Mouse (Mus musculus): Measurements from ENCODE around the gene Ano9. TPM values are rescaled to one million over a fixed set of nuclear protein-coding genes. Genes with fewer than 3 reads are reported as not detected.

The Ano9 gene
- polyA plus RNA-seq, 1 experiment from 2014 or later: 0.12 TPM

DNA sequence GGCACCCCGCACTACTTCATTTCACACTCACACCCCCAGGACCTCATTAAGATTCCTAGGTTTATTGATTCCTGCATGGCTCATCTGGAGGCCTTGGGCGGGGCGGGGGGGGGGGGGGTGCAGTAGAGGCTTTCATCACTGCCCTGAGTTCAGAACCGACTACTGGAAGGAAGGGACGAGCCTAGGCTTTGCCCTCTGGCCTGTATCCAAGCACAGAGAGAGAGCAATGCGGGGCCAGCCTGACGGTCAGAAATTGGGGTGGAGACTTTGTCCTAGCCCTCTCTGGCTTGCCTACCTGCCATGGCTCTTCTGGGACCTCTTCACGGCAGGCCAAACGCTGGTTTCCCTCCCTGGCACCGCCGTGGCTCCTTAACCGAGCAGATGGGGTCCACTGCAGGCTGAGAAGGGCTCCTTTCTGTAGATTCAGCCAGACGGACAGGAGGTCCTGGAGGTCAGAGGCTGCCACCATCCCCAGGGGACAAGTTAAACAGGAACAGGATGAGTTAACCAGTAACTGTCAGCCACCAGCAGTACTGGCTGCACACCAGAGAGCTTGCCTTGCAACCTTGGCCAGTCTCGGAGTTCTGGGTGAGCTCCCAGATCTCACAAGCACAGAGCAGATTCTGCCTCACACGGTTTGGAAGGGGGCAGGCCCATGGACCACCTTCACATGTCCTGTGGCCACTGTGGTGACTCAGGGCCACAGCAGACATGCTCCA is 23.0 kb downstream of the Ano9 start:
- H3K4me2 ChIP-seq: no peak overlapping the region
- H3K9ac ChIP-seq (ENCODE audit: low read length): no peak overlapping the region
- H3K36me3 ChIP-seq (ENCODE audit: control insufficient read depth, insufficient read depth, low read length): no peaks in the 10 kb centered on the region
- WGBS: 77% methylated on average over 15 of the region's 15 CpGs
- no peaks in the 10 kb centered on the region for H3K9me3 ChIP-seq (ENCODE audit: control insufficient read depth, low read length)
- DNase-seq (ENCODE audit: low spot score, missing footprints): no peak
- no peaks in the 10 kb centered on the region; the same call in 1 of the 2 replicates for H3K4me1 ChIP-seq (ENCODE audit: control insufficient read depth, insufficient read depth, low read length)
- no peak overlapping the region for H3K4me3 ChIP-seq (ENCODE audit: low read depth, low read length)
- H3K27ac ChIP-seq (ENCODE audit: low read depth, low read length): no peak overlapping the region
- ATAC-seq (ENCODE audit: low FRiP score): no peak
- H3K27me3 ChIP-seq (ENCODE audit: control insufficient read depth, insufficient read depth, low read length): peaks cover 12% of the 10 kb centered on the region

DNA sequence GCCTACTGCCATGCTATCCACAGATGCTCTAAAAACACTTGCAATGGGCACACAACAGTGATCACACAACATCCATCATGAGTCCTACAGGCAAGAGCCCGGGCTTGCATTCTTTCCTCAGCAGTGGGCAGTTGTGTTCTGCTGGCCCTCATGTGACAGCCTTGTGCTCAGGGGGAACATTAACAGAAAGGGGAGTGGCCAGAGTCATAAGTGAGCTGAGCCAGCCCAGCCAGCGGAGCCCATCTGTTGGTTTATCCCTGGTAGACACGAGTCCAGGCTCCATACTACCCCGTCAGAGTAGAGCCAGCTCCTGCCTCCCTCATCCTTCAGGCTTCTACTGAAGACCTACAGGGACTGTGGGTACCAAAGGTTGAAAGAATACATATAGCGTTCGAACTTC is 23.7 kb downstream of the Ano9 start:
- H3K4me1 ChIP-seq (ENCODE audit: control insufficient read depth, insufficient read depth, low read length): no peaks in the 10 kb centered on the region; the same call in 1 of the 2 replicates
- no peak overlapping the region for H3K4me2 ChIP-seq
- no peaks in the 10 kb centered on the region for H3K9me3 ChIP-seq (ENCODE audit: control insufficient read depth, low read length)
- H3K9ac ChIP-seq (ENCODE audit: low read length): no peak overlapping the region
- no peaks in the 10 kb centered on the region for H3K36me3 ChIP-seq (ENCODE audit: control insufficient read depth, insufficient read depth, low read length)
- no peak overlapping the region for H3K4me3 ChIP-seq (ENCODE audit: low read depth, low read length)
- H3K27ac ChIP-seq (ENCODE audit: low read depth, low read length): no peak overlapping the region
- DNase-seq (ENCODE audit: low spot score, missing footprints) (no peak), ATAC-seq (ENCODE audit: low FRiP score) (no peak)
- peaks cover 13% of the 10 kb centered on the region for H3K27me3 ChIP-seq (ENCODE audit: control insufficient read depth, insufficient read depth, low read length)
- 89% methylated on average over 6 of the region's 6 CpGs for WGBS

DNA sequence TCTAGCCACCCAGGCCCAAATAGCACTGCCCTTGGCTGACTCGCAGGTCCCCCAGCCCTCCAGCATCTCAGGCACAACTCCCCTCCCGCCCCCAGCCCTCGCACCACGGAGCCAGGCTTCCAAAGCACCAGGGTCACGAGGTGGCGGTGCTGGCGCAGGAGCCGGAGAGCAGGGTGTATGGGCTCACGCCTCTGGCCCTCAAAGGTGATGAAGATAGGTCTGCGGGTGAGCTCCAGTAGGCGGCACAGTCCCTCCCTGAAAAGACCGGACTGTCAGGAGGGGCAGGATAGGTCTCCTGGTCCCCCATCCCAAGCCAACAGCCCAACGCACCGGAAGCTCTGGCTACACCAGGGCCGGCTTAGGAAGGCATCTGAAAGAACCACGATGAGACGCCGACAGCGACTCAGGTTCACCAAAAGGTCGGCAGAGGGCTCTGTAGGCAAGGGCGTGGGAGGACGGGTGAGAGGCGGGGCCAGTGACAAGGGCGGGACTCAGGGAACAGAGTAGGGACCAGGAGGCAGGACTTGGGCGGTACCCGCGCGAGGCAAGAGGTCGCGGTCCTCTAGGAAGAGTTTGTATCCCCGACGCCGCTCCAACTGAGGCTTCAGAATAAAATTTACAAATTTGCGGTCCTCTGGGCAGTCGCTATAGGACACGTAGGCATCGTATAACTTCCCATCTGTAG is 25.4 kb downstream of the Ano9 start:
- WGBS: 6% methylated on average over 37 of the region's 37 CpGs
- no peak overlapping the region for H3K4me3 ChIP-seq (ENCODE audit: low read depth, low read length)
- no peaks in the 10 kb centered on the region for H3K9me3 ChIP-seq (ENCODE audit: control insufficient read depth, low read length)
- peak overlapping the region; percentile 1; the same call in 1 of the 2 replicates for H3K9ac ChIP-seq (ENCODE audit: low read length)
- ATAC-seq (ENCODE audit: low FRiP score) (peak; percentile 89), DNase-seq (ENCODE audit: low spot score, missing footprints) (peak; percentile 94)
- H3K27ac ChIP-seq (ENCODE audit: low read depth, low read length): no peak overlapping the region
- H3K4me1 ChIP-seq (ENCODE audit: control insufficient read depth, insufficient read depth, low read length): no peaks in the 10 kb centered on the region; the same call in 1 of the 2 replicates
- peaks cover 29% of the 10 kb centered on the region for H3K27me3 ChIP-seq (ENCODE audit: control insufficient read depth, insufficient read depth, low read length)
- H3K36me3 ChIP-seq (ENCODE audit: control insufficient read depth, insufficient read depth, low read length): no peaks in the 10 kb centered on the region
- H3K4me2 ChIP-seq: peak overlapping the region; percentile 30

DNA sequence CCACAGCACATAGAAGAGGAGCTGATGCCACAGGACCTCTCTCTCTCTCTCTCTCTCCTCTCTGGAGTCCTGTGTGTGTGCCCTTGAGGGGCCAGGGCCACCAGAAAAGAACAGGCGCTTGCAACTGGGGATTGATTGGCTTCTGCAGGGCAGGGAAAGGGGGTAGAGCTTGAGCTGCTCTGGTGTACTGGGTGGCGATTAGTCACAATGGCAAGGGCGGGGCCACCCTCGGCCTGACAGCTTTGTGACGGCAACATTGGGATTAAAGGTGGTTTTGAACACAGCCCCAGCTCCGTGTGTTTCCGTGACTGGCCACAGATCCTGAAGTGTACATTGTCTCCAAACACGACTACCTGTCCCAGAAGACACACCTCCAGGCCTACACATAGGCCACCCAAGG is 27.4 kb downstream of the Ano9 start:
- 60% methylated on average over 8 of the region's 8 CpGs for WGBS
- no peaks in the 10 kb centered on the region for H3K36me3 ChIP-seq (ENCODE audit: control insufficient read depth, insufficient read depth, low read length)
- ATAC-seq (ENCODE audit: low FRiP score): no peak
- no peak overlapping the region for H3K27ac ChIP-seq (ENCODE audit: low read depth, low read length)
- H3K9me3 ChIP-seq (ENCODE audit: control insufficient read depth, low read length): no peaks in the 10 kb centered on the region
- H3K9ac ChIP-seq (ENCODE audit: low read length): no peak overlapping the region
- no peak for DNase-seq (ENCODE audit: low spot score, missing footprints)
- no peaks in the 10 kb centered on the region; the same call in 1 of the 2 replicates for H3K4me1 ChIP-seq (ENCODE audit: control insufficient read depth, insufficient read depth, low read length)
- H3K4me3 ChIP-seq (ENCODE audit: low read depth, low read length): no peak overlapping the region
- H3K27me3 ChIP-seq (ENCODE audit: control insufficient read depth, insufficient read depth, low read length): peaks cover 29% of the 10 kb centered on the region
- H3K4me2 ChIP-seq: no peak overlapping the region

DNA sequence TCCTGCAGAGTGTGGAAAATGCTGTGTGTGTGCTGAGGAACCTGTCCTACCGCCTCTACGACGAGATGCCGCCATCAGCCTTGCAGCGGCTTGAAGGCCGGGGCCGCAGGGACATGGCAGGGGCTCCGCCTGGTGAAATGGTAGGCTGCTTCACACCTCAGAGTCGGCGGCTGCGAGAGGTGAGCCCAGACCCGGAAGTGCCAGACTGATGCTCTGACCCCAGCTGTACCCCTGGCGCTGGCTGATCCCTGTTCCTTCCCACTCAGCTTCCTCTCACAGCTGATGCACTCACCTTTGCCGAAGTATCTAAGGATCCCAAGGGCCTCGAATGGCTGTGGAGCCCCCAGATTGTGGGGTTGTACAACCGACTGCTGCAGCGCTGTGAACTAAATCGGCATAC is 29.1 kb downstream of the Ano9 start:
- Histone ChIP-seq H3K36me3 (ENCODE audit: control insufficient read depth, insufficient read depth, low read length) (no peaks in the 10 kb centered on the region), H3K4me2 (peak overlapping the region; percentile 23; the same call in 1 of the 2 replicates), H3K4me3 (ENCODE audit: low read depth, low read length) (no peak overlapping the region; the same call in 1 of the 2 replicates), H3K9ac (ENCODE audit: low read length) (no peak overlapping the region), H3K27me3 (ENCODE audit: control insufficient read depth, insufficient read depth, low read length) (peaks cover 29% of the 10 kb centered on the region), H3K4me1 (ENCODE audit: control insufficient read depth, insufficient read depth, low read length) (no peaks in the 10 kb centered on the region; the same call in 1 of the 2 replicates), H3K27ac (ENCODE audit: low read depth, low read length) (no peak overlapping the region), H3K9me3 (ENCODE audit: control insufficient read depth, low read length) (no peaks in the 10 kb centered on the region)
- ATAC-seq (ENCODE audit: low FRiP score) (no peak), DNase-seq (ENCODE audit: low spot score, missing footprints) (peak; percentile 85)
- 22% methylated on average over 18 of the region's 18 CpGs for WGBS

DNA sequence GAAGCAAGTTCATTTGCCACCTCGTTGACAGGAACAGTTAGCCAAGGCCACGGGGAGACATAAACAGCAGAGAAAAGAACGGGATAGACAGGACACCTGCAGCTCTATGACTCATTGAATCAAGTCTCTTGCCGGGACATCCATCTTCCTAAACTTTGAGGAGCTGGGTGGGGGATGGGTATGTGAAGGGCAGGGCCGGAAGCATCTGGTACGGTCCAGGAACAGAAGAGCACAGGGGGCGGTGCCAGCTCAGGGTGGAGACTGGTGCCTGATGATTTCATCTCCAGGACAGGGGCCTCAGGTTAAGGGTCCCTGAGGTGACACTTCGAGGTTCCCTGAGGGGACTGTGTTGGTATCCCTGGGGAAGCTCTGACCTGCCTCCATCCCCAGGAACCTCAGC is 29.7 kb downstream of the Ano9 start:
- H3K4me2 ChIP-seq: no peak overlapping the region
- DNase-seq (ENCODE audit: low spot score, missing footprints): no peak
- 42% methylated on average over 8 of the region's 8 CpGs for WGBS
- H3K9ac ChIP-seq (ENCODE audit: low read length): no peak overlapping the region
- no peaks in the 10 kb centered on the region for H3K9me3 ChIP-seq (ENCODE audit: control insufficient read depth, low read length)
- no peaks in the 10 kb centered on the region; the same call in 1 of the 2 replicates for H3K4me1 ChIP-seq (ENCODE audit: control insufficient read depth, insufficient read depth, low read length)
- no peak for ATAC-seq (ENCODE audit: low FRiP score)
- no peak overlapping the region for H3K27ac ChIP-seq (ENCODE audit: low read depth, low read length)
- no peaks in the 10 kb centered on the region for H3K36me3 ChIP-seq (ENCODE audit: control insufficient read depth, insufficient read depth, low read length)
- no peak overlapping the region for H3K4me3 ChIP-seq (ENCODE audit: low read depth, low read length)
- H3K27me3 ChIP-seq (ENCODE audit: control insufficient read depth, insufficient read depth, low read length): peaks cover 29% of the 10 kb centered on the region

DNA sequence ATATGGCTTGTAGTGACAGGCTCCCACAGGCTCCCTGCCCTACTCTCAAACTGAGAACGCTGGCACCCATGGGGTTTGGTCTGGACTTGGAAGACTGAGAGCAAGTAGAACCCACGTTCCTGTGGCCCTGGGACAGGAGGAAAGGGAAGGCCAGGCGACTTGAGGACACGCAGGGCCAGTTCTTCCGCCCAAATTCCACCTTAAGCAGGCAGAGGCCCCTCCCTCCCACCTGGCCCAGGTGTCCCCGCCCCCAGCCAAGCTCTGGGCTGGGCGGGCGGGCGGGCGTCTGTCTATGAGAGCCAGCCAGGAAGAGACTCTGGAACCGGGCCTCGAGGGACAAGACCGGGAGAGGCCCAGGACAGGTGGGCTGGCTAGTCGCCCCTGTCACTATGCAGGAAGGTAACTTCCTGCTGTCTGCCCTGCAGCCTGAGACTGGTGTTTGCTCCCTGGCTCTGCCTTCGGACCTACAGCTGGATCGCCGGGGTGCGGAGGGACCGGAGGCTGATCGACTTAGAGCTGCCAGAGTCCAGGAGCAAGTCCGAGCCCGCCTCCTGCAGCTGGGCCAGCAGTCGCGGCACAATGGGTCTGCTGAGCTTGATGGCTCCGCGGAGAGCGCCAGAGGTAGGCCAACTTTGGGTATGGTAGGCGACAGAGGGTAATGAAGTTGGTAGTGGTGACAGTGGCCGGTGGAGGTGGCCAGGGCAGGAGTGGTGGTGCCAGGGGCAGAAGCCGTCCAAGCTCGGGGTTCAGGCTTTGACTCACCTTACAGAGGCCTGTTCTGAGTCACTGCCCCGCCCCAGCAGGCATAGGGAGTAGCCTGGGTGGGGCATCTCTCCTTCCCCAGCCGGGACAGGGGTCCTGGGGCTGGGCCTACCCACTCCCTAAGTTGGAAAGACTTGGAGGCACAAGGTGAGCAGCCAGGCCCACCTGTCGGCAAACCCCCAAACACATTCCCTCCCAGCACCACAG is 37.8 kb downstream of the Ano9 start:
- Histone ChIP-seq H3K27me3 (ENCODE audit: control insufficient read depth, insufficient read depth, low read length) (no peaks in the 10 kb centered on the region; the same call in 1 of the 2 replicates), H3K4me3 (ENCODE audit: low read depth, low read length) (no peak overlapping the region), H3K36me3 (ENCODE audit: control insufficient read depth, insufficient read depth, low read length) (no peaks in the 10 kb centered on the region), H3K9me3 (ENCODE audit: control insufficient read depth, low read length) (no peaks in the 10 kb centered on the region), H3K4me2 (no peak overlapping the region), H3K27ac (ENCODE audit: low read depth, low read length) (no peak overlapping the region), H3K9ac (ENCODE audit: low read length) (no peak overlapping the region), H3K4me1 (ENCODE audit: control insufficient read depth, insufficient read depth, low read length) (no peaks in the 10 kb centered on the region)
- DNase-seq (ENCODE audit: low spot score, missing footprints) (no peak), ATAC-seq (ENCODE audit: low FRiP score) (no peak)
- WGBS: 24% methylated on average over 34 of the region's 34 CpGs

DNA sequence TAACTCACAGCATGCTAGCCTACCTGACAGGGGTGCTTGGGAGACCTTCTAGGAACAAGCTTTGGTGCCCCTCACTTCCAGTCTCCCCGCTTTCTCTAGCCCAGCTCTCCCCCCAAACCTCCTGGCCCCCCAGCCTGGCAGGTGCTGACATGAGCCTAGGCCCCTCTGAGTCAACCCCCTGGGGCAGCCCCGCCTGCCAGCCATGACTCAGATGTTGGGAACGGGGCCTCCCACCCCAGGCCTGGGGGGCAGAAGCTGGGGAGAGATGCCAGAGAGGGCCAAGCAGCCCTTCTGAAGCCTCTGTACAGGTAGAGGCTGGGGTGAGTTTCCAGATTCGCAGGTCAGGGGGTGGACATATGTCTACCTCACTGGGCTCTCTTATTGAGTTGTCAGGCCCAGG is 38.7 kb downstream of the Ano9 start:
- Histone ChIP-seq H3K4me3 (ENCODE audit: low read depth, low read length) (no peak overlapping the region), H3K27ac (ENCODE audit: low read depth, low read length) (no peak overlapping the region), H3K9ac (ENCODE audit: low read length) (no peak overlapping the region), H3K36me3 (ENCODE audit: control insufficient read depth, insufficient read depth, low read length) (no peaks in the 10 kb centered on the region), H3K4me1 (ENCODE audit: control insufficient read depth, insufficient read depth, low read length) (no peaks in the 10 kb centered on the region), H3K9me3 (ENCODE audit: control insufficient read depth, low read length) (no peaks in the 10 kb centered on the region), H3K4me2 (no peak overlapping the region), H3K27me3 (ENCODE audit: control insufficient read depth, insufficient read depth, low read length) (no peaks in the 10 kb centered on the region; the same call in 1 of the 2 replicates)
- 79% methylated on average over 4 of the region's 4 CpGs for whole genome bisulfite sequencing
- DNase-seq (ENCODE audit: low spot score, missing footprints) (no peak), ATAC-seq (ENCODE audit: low FRiP score) (no peak)
